Mouse (Mus musculus) adrenal gland, postnatal 25 days (tissue): ENCODE data around the gene Asic3. TPM values are rescaled to one million over a fixed set of nuclear protein-coding genes. Genes with fewer than 3 reads are reported as not detected.
A peak's percentile ranks its signal among the peaks of the same experiment; 100 is the strongest.
"Not testable (repeated sequence)": the region's sequence is repeated elsewhere in the genome, so short reads cannot be mapped to it uniquely, and the experiment has no call there.

Source experiments
- DNase-seq: peaks from one replicate; pipeline ENCODE4 v3.0.0; 2021; ENCODE audit warnings: mixed read lengths
- total RNA-seq: library from RNA; stranded (reverse); gene quantifications from 2 replicates; pipeline ENCODE4 v1.2.3, GENCODE M21; 2021

Gene Asic3
- total RNA-seq, 1 experiment from 2014 or later, result 0.43 TPM

DNA sequence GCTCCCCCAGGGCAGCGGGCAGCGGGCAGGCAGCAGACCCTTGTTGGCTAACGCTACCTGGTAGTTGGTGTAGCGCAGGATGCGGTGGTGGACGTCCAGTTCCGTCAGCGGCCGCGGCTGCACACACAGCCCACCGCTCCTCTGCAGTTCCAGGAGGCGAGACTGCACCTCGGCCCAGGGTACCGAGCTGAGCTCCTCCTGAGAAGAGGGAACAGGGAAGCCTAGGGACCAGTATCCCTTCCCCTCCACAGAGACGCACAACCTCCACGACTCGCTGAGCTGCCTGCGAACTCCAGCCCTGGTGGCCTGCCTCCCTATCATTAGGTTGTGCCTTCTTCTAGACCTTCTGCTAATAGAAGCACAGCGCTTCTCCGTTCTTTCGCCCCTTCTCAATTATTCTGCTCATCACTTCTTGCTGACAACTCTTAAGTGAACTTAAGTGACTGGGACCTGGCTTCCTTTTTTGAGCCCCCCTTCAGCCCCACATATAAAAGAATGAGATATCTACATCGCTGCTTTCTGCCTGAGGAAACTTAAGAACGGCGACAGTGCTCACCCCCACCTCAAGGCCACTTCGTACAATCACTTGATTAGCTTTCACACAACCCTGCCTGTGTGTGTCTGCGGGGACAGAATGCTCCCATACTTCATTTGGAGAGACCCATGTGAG lies 24.8 kb upstream of the Asic3 start:
- no peak for DNase-seq

DNA sequence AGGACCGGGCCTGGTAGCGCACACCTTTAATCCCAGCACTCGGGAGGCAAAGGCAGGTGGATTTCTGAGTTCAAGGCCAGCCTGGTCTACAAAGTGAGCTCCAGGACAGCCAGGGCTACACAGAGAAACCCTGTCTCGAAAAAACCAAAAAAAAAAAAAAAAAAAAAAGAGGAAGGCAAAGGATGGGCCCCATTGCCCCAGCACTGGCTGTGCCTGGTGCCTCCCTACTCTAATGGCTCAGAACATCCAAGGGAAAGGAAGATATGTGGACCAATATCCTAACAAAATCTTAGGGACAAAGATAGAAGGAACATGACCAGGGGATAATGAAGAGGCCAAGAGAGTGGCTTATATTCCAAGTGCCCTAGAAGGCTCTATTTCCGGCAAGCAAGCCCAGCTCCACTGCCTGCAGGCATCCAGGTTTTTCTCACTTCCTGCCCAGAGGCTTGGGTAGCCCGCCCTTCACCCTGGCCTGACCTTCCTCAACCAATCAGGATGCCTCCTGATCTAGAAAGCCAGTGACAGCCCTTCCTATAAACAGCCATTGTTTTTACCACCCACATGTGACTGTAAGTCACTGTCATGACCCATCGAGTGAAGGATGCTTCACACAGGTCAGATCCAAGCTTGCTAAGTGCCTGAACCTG lies 24.1 kb upstream of the Asic3 start:
- no peak for DNase-seq

DNA sequence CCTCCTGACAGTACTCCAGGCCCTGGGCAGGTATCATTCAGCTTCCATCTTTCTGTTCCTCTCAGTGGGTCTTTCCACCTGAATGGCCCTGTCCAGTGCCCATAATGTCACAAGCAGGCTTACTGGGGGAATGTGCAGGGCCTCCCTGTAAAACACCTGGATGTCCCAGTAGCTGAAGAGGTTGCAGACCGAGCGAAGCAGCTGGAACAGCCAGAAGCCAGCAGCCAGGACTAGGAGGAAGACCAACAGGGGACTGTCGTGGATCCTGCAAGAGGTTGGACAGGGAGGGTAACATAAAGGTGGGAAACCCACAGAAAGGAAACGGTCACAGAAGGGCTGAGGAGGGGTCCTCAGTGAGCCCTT lies 23.6 kb upstream of the Asic3 start:
- DNase-seq, result no peak

DNA sequence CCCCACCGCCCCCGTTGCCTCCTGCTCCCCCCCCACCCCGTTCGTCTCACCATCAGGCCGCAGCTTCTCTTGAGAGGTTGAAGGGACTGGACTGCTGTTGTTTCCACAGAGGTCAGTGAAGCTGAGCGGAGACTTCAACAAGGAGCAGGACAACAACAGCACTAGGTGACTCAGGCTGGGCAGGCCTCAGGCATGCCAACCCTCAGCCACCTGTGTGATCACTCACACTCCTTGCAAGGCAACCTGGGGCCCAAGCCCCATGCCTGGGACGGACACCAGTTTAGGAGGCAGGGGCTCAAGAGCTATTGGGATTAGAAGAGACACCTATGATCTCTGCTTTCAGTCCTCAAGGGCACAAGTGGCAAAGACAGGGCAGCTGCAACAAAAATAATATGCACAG lies 21.3 kb upstream of the Asic3 start, which contains the start of gene Atg9b:
Gene Atg9b, minus strand, starts transcription at position 280 of the 400 bp plus-strand sequence.
- no peak for DNase-seq

DNA sequence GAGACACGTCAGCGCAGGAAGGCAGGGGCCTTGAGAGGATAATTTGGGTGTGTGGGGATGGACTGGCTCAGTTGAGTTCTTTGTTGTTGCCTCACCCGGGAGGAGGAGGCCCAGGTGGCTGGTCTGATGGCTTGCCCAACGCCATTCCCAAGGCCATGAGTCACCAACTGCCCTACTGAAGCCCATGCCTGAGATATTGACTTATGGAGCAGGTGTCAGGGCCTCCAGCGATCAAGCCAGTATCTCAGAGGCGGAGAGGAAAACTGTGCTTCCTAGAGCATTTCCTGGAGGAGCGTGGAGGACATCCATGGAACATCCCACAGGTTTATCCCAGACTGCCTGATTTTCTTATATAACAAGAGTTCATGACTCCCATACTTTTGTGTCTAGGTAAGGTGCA lies 20.5 kb upstream of the Asic3 start:
- DNase-seq, result no peak

DNA sequence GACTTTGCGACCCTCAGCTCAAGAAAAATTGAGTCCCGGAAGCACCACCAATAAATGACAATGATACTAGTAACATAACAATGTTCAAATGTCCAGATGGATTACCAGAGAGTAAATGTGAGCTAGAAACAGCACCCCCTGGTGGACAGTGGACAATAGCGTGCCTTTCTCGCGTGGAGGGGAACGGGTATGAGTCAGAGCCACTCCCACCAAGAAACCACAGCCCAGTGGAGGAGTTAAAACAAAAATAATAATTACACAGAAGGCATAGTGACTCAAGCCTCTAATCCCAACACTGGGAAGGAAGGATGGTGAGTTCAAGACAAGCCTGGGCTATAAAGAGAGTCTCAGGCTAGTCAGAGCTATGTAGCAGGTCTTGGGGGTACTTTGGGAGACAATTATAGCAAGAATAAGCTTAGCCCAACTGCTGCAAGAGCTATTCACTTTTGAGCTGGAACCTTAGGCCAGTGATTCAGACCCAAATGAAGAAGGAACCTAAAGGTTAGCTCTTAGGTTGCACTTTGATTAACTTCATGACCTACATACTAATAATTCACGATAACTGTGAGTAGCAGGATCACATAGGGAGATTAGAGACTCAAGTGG lies 19.7 kb upstream of the Asic3 start, which contains the start of gene Abcb8:
Gene Abcb8, plus strand, starts transcription at position 272 of the 606 bp plus-strand sequence.
- DNase-seq, result peak; percentile 81

DNA sequence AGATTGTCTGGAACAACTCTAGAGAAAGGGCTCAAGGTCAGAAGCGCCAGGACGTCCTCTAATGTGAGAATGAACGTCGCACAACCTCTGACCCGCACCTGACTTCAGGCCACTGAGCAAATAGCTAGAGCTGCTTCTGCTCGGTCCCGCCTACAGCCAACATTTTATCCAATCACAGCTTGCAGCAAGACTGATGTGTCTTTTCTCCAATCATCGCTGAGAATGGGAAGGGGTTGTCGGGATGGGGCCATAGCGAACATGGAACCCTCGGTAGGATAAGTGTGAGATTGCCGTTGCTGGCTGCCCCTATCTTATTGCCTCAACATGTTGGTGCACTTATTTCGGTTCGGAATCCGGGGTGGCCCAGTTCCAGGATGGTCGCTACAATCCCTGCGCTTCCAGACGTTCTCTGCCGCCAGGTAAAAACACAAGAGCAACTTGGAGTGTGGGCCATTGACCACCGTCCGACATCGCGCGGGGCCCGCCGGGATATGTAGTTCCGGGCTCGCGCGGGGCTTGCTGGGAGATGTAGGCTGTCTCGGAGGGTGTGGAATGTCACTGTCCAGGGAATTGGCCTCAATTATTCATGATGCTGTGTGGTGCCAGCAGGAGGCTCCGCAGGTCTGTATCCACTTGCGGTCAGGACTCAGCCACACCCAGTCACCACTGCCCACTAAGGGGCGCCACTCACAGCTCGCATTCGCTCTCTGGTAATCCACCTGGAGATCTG lies 18.9 kb upstream of the Asic3 start:
- peak; percentile 91 for DNase-seq

DNA sequence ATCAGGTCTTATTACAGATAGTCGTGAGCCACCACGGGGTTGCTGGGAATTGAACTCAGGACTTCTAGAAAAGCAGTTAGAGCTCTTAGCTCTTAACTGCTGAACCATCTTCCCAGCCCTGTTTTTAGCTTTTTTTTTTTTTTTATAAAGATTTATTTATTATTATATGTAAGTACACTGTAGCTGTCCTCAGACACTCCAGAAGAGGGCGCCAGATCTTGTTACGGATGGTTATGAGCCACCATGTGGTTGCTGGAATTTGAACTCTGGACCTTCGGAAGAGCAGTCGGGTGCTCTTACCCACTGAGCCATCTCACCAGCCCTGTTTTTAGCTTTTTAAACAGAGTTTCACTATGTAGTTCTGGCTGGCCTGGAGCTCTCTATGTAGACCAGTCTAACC lies 16.9 kb upstream of the Asic3 start:
- DNase-seq, result not testable (repeated sequence)

DNA sequence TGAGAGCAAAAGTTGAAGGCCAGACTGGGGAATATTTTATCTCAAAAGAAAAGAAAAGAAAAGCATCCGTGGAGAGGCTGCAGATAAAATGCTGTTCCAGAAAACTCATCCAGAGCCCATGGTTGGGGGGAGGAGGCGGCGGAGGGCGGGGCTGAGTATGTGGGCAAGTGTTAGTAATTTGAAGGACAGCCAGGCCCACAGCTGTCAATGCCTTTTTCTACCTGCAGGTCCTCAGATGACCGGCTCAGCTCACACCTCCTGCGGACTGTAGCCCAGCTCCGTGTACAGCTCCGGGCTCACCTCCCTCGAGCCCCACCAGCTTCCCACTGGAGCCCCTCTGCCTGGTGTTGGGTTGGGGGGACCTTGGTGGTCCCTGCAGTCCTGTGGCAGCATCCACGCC lies 13.5 kb upstream of the Asic3 start:
- DNase-seq, result no peak

DNA sequence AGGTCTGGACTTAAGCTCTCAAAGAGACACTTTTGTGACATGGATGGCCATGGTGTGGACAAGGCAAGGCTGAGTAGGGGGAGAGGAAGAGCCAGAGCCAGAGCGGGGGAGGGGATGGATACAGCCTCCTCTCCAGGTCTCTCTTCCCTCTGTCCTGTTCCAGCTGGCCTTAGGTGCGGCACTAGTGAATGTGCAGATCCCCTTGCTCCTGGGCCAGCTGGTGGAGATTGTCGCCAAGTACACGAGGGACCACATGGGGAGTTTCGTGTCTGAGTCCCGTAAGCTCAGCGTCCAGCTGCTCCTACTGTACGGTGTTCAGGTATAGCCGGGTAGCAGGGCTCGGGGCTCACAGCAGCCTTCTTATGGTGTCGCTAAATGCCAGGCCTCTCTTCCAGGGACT lies 12.8 kb upstream of the Asic3 start:
- no peak for DNase-seq

DNA sequence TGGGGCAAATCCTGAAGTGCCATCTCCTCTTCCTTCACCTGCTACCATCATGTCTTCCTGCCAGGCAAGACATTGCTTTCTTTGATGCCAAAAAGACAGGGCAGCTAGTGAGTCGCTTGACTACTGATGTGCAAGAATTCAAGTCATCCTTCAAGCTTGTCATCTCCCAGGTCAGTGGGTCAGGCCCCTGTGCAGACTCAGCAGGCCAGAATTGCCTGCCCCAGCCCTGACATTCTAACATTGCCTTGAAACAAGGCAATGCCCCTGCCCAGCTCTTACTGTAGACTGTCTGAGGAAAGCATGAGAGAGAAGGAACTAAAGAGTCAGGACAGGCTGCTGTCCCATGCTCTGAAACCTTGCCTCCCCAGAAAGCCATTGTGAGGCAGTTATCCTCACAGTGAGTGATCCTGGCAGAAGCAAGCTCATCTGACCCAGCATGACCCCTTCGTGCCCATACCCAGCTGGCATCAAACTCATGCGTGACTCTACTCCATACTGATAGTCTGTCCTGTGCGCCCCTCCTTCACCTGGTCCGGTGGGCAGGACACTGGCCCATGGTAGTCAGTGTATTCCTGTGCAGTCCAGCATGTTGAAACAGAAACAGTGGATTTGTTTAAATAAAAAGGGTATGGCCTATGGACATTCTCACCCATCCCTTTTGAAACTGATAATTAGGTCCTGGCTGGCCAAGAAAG lies 12.1 kb upstream of the Asic3 start:
- no peak for DNase-seq

DNA sequence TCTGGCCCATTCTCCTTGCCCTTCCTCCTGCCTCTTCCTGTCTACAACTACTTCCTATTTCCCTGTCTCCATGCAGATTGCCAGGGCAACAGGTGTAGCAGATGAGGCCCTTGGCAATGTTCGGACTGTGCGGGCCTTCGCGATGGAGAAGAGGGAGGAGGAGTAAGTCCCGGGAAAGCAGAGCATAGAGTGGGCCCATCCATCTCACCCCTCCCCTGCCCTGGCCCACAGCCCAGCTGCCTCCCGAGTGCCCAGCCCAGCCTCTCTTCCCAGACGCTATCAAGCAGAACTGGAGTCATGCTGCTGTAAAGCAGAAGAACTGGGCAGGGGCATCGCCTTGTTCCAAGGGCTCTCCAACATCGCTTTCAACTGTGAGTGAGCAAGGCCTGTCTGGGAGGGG lies 11.2 kb upstream of the Asic3 start:
- DNase-seq, result no peak

DNA sequence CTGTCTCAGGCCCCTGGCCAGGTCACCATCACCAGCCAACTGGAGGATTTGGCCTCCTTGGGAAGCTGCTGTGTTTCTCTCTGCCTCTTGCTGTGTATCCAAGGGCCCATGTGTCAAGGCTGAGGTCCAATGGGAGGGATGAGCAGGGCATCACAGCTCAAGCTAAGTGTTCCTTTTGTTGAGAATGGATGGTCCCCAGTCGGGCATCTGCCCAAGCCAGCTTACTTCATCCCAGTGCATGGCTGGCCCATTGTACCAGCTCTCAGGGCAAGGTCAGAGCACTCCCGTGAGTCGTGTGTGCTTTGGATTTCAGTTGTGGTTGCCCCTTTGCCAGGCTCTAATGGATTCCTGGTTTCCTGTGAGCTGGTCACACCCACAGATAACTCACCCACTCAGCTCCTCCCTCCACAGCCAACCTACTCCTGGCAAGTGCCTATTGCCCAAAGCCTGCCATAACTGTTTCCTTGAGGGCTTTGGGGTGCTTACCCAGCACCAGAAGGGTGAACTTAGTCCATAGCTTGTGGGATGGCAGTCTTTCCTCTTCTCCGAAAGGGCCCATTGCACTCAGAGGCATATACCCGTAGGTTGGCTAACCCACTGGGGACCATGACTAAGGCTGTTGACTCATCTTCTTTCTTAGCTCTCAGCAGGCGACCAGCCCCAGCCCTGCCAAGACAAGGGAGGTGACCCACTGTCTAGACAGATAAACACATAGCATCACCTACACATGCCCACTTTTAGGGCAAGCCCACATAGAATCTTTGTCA lies 8.4 kb upstream of the Asic3 start:
- no peak for DNase-seq

DNA sequence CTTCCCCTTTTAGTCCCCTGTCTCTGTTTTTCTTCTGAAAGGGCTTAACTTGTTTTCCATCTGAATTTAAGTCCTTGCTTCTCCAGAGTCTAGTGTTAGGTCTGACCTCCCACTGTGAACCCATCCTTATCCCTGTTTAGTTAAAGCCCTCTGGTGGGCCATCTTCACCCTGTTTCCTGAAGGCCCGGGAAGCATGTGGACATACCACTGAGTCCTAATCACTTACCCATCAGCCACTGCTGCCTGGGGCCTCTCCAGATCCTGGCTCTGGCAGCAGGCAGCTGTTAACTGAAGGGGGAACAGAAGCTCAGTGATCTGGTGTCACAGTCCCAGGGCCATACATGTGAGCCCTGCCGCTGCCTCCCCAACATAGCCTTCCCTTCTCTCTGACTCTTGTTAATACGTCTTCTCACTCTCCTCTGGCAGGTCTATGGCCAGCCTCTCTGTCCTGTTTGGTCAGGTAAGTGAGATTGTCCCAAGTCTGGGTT lies 7.8 kb upstream of the Asic3 start:
- no peak for DNase-seq

DNA sequence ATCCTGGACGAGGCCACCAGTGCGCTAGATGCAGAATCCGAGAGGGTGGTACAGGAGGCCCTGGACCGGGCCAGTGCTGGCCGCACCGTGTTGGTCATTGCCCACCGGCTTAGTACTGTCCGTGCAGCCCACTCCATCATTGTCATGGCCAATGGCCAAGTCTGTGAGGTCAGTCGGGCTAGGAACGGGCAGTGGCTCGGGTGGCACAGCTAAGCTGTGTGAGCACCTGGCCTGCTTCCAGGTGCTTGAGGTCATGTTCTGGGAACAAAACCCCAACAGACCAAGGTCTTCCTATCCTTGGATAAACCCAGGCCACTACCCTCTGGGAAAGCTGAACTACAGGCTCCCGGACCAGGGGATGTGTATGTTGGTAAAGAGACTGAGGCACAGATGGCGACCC lies 4.5 kb upstream of the Asic3 start:
- peak; percentile 64 for DNase-seq

DNA sequence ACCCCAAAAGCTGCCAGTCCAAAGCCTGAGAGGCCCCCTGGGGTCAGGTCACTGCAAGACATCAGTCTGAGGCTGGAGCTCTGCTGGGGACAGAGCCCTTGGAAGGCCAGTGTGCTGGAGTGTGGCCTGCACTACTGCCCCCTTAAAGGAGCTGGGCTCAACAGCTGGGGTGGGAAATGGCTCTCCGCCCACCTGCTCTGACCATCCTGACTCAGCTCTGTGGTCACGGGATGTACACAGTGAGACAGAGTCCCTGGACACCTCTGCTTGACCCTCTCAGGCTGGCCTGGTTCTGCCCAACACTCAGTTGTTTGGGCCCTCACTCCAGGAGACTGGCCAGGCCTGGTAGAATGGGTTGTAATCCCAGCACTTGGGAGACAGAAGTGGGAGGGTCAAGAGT lies 3.7 kb upstream of the Asic3 start:
- no peak for DNase-seq

DNA sequence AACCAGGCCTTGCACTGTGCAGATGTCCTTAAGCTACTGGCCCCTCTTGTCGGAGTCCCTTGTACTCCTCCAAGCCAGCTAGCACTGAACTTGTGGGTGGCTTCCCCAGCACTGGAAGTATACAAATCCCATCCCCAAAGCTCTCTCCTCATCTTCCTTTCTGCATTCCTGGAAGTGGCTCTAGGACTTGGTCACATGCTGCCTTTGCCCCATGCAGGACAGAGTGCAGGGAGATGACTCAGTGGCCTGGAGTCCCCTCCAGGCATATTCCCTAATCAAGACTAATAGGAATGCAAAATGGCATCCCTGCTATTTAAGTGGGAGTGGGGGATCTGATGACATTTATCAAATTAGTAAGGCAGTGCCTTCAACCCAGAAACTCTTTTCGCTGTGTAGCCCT lies 1.1 kb upstream of the Asic3 start:
- no peak for DNase-seq

DNA sequence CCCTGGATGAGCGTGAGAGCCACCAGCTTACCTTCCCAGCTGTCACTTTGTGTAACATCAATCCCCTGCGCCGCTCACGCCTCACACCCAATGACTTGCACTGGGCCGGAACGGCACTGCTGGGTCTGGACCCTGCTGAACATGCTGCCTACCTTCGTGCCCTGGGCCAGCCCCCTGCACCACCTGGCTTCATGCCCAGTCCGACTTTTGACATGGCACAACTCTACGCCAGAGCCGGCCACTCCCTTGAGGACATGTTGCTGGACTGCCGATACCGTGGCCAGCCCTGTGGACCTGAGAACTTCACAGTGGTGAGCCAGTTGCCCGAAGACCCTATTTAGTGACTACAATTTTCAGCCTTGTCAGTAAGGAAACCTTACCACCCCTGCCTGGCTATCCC lies 746 bp downstream of the Asic3 start:
- DNase-seq, result no peak

DNA sequence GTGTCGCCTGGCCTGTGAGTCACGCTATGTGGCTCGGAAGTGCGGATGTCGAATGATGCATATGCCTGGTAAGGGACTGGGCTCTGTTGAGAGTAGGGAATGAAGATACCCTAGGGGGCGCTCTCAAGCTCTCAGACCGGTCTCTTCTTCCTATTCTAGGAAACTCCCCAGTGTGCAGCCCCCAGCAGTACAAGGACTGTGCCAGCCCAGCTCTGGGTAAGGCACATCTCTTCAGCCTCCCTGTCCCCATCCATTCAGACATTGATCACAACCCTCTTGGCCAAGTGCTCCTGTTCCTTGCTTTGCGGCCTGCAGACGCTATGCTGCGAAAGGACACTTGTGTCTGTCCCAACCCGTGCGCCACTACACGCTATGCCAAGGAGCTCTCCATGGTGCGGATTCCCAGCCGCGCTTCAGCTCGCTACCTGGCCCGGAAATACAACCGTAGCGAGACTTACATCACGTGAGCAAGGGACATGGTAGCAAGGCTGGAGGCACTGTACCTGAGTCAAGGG lies 3.1 kb downstream of the Asic3 start:
- DNase-seq, result peak; percentile 55

DNA sequence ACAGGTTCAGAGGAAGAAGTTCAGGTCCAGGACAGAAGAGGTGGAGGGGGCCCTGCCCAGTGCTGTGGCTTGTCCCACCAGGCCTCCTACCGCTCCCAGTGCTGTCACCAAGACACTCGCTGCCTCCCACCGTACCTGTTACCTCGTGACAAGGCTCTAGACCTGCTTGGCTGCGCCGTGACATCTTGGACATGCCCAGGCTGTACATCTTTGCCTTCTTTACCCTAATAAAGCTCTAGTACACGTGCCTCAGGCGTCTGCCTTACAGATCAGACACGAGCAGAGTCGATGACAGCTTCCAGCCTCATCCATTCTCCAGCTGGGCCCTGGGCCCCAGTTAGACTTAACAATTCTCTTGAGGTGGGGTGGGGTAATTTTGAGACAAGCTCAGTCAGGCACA lies 4.4 kb downstream of the Asic3 start:
- DNase-seq, result no peak

DNA sequence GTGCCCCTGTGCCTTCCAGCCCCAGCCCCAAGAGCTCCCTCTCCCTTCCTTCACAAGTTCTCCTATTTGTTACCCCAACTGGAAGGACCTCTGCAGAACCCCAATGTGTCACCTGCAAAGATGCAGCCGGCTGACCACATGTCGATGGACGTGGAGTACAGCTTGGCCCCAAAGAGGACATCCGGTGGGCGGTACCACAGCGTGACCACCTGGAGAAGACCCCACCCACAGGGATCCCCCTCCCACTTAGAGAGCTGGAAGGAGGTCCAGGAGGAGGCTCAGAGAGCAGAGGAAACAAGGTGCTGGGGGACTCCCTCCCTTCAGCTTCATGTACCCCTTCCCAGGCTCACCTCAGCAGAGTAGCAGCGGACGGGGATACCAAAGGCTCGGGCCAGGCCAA lies 7.2 kb downstream of the Asic3 start:
- DNase-seq, result no peak
